Mouse (Mus musculus): ENCODE results near the gene Hdgfl3. TPM values are rescaled to one million over a fixed set of nuclear protein-coding genes. Genes with fewer than 3 reads are reported as not detected.

Gene Hdgfl3
- total and polyA plus RNA-seq, 2 experiments from 2014 or later = 7.3 to 10.2 TPM

DNA sequence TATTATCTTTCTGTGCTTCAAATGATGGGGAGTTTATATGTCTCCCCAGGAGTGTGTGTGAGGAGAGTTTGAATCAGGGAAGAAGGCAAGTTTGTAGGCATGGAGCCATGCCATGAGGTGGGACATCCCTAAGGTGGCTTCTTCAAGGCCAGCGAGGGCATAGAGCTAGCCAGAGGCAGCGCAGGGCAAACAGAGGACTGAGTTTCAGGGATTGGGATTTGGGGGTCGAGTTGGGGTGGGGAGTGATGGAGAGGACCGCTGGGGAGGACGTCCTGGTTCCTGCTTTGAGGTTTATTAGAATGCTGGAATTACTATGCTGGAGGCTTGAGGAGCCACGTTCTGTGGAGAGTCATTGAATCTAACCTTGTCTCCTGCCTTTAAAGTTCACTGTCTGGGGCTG lies 68.3 kb downstream of the Hdgfl3 start:
- peaks cover 13% of the 10 kb centered on the region for H3K36me3 ChIP-seq (replicated peaks; ENCODE audit: control insufficient read depth, insufficient read depth, low read length)
- no peak overlapping the region for H3K9ac ChIP-seq (replicated peaks; ENCODE audit: low read depth, low read length)
- peaks cover 7% of the 10 kb centered on the region; the same call in 1 of the 2 replicates for H3K4me1 ChIP-seq (ENCODE audit: control insufficient read depth, insufficient read depth)
- H3K9me3 ChIP-seq (replicated peaks; ENCODE audit: control insufficient read depth, low read length) = no peaks in the 10 kb centered on the region
- DNase-seq (ENCODE audit: low spot score) (no peak), ATAC-seq (ENCODE audit: insufficient read depth, low read depth) (no peak)
- no peak for TF ChIP-seq CTCF (IDR thresholded peaks at IDR 0.05; ENCODE audit: low read depth)
- TF ChIP-seq EP300 (IDR thresholded peaks at IDR 0.05; ENCODE audit: low read depth) = no peak
- no peak overlapping the region for H3K4me3 ChIP-seq (ENCODE audit: low read depth, low read length)
- 91% methylated on average over 6 of the region's 6 CpGs for WGBS
- no peaks in the 10 kb centered on the region for H3K27me3 ChIP-seq (ENCODE audit: control insufficient read depth, insufficient read depth, low read length)
- H3K4me2 ChIP-seq (ENCODE audit: low read depth, low read length) = no peak overlapping the region
- no peak overlapping the region for H3K27ac ChIP-seq (ENCODE audit: low read depth)

DNA sequence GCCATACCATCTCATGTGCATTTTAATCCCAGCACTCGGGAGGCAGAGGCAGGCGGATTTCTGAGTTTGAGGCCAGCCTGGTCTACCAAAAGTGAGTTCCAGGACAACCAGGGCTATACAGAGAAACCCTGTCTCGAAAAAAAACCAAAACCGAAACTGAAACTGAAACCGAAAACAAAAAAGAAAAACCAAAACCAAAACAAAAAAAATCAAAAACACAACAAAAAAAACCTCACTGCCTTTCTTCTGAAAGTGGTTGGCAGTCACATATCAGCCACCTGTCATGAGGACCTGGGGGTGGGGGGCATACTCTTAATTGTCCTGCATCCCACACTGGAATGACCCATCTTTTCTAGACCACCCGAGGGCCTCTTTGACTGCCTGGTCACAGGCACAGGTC lies 69.7 kb downstream of the Hdgfl3 start:
- H3K4me3 ChIP-seq (ENCODE audit: low read depth, low read length) = no peak overlapping the region
- WGBS = 85% methylated on average over 6 of the region's 6 CpGs
- no peak for ATAC-seq (ENCODE audit: insufficient read depth, low read depth)
- DNase-seq (ENCODE audit: low spot score) = no peak
- TF ChIP-seq CTCF (IDR thresholded peaks at IDR 0.05; ENCODE audit: low read depth) (no peak), EP300 (IDR thresholded peaks at IDR 0.05; ENCODE audit: low read depth) (no peak)
- no peaks in the 10 kb centered on the region for H3K27me3 ChIP-seq (ENCODE audit: control insufficient read depth, insufficient read depth, low read length)
- no peak overlapping the region for H3K27ac ChIP-seq (ENCODE audit: low read depth)
- peaks cover 10% of the 10 kb centered on the region for H3K4me1 ChIP-seq (ENCODE audit: control insufficient read depth, insufficient read depth)
- H3K9me3 ChIP-seq (replicated peaks; ENCODE audit: control insufficient read depth, low read length) = no peaks in the 10 kb centered on the region
- peaks cover 8% of the 10 kb centered on the region; the same call in 1 of the 2 replicates for H3K36me3 ChIP-seq (replicated peaks; ENCODE audit: control insufficient read depth, insufficient read depth, low read length)
- no peak overlapping the region for H3K9ac ChIP-seq (replicated peaks; ENCODE audit: low read depth, low read length)
- H3K4me2 ChIP-seq (ENCODE audit: low read depth, low read length) = no peak overlapping the region

DNA sequence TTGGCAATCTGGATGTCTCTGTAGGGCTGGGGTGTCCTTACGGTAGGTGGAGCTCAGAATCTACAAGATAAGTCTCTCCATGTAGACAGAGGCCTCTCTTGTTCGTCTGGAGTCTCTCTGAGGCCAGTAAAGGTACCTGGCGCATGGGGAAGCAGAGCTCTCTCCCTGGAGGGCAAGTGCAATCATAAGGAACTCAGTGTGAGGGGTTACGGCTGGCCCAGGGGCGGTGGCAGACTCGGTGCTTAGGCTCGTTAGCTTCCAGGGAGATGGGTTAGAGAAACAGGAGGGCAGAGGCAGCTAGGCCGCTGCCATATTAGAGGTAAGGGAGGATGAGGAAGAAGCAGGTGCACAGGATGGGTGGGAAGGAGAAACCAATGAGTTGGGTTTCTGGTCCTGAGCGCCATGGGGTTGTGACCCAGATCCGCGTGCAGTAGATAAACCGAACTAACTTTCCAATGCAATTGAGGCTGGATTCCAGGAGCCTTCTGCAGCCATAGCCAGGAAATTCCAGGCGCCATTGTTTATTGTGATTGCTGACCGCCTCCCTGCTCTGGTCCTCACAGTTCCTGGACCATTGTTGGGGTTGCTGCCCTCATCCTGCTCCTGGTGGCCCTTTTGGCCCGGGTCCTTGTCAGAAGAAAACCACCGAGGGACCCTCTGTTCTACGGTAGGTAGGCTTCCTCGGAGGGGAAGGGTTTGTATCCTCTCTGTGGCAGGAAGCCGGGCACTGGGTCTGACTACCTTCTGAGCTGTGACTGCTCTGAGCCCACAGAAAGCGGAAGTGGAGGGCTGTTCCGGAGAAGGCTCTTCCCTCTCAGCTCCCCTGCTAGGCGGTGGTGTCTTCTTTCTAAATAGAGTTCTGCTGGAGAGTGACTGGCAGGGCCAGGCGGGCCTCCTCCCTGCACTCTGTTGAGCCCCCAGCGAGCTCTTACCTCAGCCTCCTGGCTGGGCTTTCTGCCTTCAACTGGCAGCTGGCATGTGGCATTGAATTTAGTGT lies 71.4 kb downstream of the Hdgfl3 start:
- WGBS = 61% methylated on average over 24 of the region's 24 CpGs
- DNase-seq (ENCODE audit: low spot score) (no peak), ATAC-seq (ENCODE audit: insufficient read depth, low read depth) (no peak)
- Histone ChIP-seq H3K9me3 (replicated peaks; ENCODE audit: control insufficient read depth, low read length) (no peaks in the 10 kb centered on the region), H3K27me3 (ENCODE audit: control insufficient read depth, insufficient read depth, low read length) (no peaks in the 10 kb centered on the region), H3K9ac (replicated peaks; ENCODE audit: low read depth, low read length) (no peak overlapping the region), H3K4me1 (ENCODE audit: control insufficient read depth, insufficient read depth) (peaks cover 16% of the 10 kb centered on the region), H3K4me3 (ENCODE audit: low read depth, low read length) (no peak overlapping the region; the same call in 1 of the 2 replicates), H3K36me3 (replicated peaks; ENCODE audit: control insufficient read depth, insufficient read depth, low read length) (0 out of 2 replicates have a peak, but pooled peaks cover 8% of the 10 kb centered on the region), H3K4me2 (ENCODE audit: low read depth, low read length) (peak overlapping the region; percentile 40), H3K27ac (ENCODE audit: low read depth) (peak overlapping the region; percentile 86)
- no peak for TF ChIP-seq CTCF (IDR thresholded peaks at IDR 0.05; ENCODE audit: low read depth)
- TF ChIP-seq EP300 (IDR thresholded peaks at IDR 0.05; ENCODE audit: low read depth) = no peak

DNA sequence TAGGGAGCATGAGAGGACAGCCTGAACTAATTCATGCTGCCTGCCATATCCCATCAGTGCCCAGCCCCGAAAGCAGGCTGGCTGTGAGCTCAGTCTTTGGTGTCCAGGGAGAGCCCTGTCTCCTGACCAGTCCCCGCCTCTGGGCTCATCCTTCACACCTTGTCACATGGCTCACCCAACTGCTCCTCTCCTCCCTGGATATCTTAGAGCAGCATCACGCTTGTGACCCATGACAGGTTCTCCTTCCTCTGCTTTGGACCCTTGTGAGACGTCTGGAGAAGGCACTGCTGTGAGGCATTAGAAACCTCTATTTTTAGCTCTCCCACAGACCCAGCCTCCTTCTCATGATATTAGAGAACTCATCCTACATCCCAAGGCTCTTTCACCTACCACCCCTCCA lies 72.4 kb downstream of the Hdgfl3 start:
- H3K27me3 ChIP-seq (ENCODE audit: control insufficient read depth, insufficient read depth, low read length) = no peaks in the 10 kb centered on the region
- H3K9me3 ChIP-seq (replicated peaks; ENCODE audit: control insufficient read depth, low read length) = no peaks in the 10 kb centered on the region
- no peak overlapping the region for H3K4me3 ChIP-seq (ENCODE audit: low read depth, low read length)
- peaks cover 16% of the 10 kb centered on the region for H3K4me1 ChIP-seq (ENCODE audit: control insufficient read depth, insufficient read depth)
- H3K36me3 ChIP-seq (replicated peaks; ENCODE audit: control insufficient read depth, insufficient read depth, low read length) = 0 out of 2 replicates have a peak, but pooled peaks cover 8% of the 10 kb centered on the region
- no peak overlapping the region for H3K9ac ChIP-seq (replicated peaks; ENCODE audit: low read depth, low read length)
- peak overlapping the region; percentile 86; the same call in 1 of the 2 replicates for H3K27ac ChIP-seq (ENCODE audit: low read depth)
- H3K4me2 ChIP-seq (ENCODE audit: low read depth, low read length) = peak overlapping the region; percentile 40; the same call in 1 of the 2 replicates
- 69% methylated on average over 4 of the region's 4 CpGs for WGBS
- ATAC-seq (ENCODE audit: insufficient read depth, low read depth) (no peak), DNase-seq (ENCODE audit: low spot score) (no peak)
- no peak for TF ChIP-seq CTCF (IDR thresholded peaks at IDR 0.05; ENCODE audit: low read depth)
- TF ChIP-seq EP300 (IDR thresholded peaks at IDR 0.05; ENCODE audit: low read depth) = no peak

DNA sequence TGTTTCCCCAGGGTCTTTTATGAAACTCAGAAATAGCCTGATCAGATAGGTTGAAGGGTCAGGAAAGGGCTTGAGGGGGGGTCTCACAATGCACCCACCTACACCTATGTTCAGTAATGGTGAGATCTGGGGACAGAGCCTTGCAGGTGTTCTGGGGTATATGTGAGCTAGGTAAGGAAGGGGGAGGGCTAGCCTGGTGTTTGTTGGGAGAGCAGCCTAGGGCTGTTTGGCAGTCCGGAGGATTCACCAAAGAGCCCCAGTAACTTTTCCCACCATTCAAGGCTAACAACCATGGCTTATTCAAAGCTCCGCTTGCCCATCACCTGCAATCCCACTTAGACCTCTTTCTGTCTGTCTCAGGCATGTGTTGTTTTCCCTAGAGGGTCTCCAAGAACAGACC lies 72.8 kb downstream of the Hdgfl3 start:
- H3K4me1 ChIP-seq (ENCODE audit: control insufficient read depth, insufficient read depth) = peaks cover 16% of the 10 kb centered on the region
- H3K4me3 ChIP-seq (ENCODE audit: low read depth, low read length) = no peak overlapping the region
- 97% methylated on average over 2 of the region's 2 CpGs for WGBS
- ATAC-seq (ENCODE audit: insufficient read depth, low read depth) (no peak), DNase-seq (ENCODE audit: low spot score) (no peak)
- 0 out of 2 replicates have a peak, but pooled peaks cover 8% of the 10 kb centered on the region for H3K36me3 ChIP-seq (replicated peaks; ENCODE audit: control insufficient read depth, insufficient read depth, low read length)
- no peak overlapping the region for H3K9ac ChIP-seq (replicated peaks; ENCODE audit: low read depth, low read length)
- H3K9me3 ChIP-seq (replicated peaks; ENCODE audit: control insufficient read depth, low read length) = no peaks in the 10 kb centered on the region
- peak overlapping the region; percentile 86; the same call in 1 of the 2 replicates for H3K27ac ChIP-seq (ENCODE audit: low read depth)
- H3K4me2 ChIP-seq (ENCODE audit: low read depth, low read length) = peak overlapping the region; percentile 90; the same call in 1 of the 2 replicates
- H3K27me3 ChIP-seq (ENCODE audit: control insufficient read depth, insufficient read depth, low read length) = no peaks in the 10 kb centered on the region
- TF ChIP-seq EP300 (IDR thresholded peaks at IDR 0.05; ENCODE audit: low read depth) (no peak), CTCF (IDR thresholded peaks at IDR 0.05; ENCODE audit: low read depth) (no peak)

All from heart, postnatal 0 days (tissue).